Mouse (Mus musculus): ENCODE measurements around the gene Dnajc15.

Dnajc15 gene

GRCm38 (mm10) chr14:77796506-77796905, 78.4 kb downstream of the Dnajc15 start:
- no peak for DNase-seq (ENCODE audit: low read depth)

DNA sequence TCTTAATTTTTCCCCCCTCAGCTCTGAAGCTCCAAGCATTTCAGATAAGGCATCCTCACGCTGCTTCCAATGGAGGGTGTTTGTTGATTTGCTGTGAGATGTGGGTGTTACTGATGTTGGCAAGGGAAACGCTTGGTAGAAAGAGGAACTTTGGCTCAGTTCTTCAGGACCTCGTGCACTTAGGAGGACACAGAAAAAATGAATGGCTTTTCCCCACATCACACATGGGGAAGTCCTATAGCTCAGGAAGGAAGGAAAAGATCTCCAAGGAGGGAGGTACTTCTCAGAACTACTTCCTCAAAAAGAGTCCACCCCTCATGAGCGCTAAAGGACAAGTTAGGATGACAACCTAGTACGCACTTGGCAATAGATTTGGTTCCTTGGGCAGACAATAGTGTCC, 79.7 kb downstream of the Dnajc15 start:
- DNase-seq (ENCODE audit: low read depth), result no peak

DNA sequence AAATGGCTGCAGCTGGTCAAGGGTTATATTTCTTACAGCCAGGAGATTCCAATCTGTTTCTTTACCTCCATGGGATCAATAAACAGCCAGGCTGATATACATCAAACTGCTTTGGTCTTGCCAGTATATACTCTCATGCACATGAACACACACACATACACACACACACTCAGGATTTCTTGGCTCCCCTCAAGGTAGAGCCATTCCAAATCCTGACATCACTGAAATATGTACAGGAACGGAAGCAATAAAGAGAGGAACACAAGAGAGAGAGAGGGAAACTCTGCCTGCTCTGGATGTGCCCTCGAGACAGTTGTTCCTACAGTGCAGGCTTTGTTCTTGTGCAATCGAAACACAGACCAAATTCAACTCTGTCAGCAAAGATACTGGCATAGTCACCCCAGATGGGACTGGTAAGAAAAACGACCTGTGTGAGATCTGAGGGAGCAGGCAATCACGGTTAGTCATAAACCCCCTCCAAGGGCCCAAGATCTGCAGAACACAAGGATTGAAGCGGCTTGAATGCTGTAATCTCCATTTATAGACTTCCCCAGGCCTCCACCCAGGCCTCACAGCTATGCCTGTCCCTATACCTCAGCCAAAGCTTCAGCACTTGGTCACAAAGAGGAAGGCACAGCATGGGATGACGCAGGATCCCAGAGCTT, 80.5 kb downstream of the Dnajc15 start:
- peak; percentile 7 for DNase-seq (ENCODE audit: low read depth)

DNA sequence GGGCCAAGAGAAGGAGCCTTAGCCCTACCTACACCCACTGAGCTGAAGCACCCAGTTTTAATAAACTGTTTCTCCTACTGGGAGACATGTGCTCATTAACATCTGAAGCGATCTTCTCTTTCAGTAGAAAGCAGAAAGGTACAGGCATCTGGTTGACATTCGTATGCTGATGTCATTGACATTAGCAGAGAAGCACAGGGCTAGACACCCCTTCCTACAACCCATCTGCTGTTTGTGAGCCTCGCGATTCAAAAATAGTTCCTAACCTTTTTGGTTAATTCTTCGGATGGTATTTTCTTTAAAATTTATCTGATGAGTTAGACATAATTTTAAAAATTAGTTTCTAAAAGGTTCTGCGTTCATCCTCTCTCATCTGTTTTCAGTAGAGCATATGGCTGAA, 81.9 kb downstream of the Dnajc15 start:
- no peak for DNase-seq (ENCODE audit: low read depth)

GRCm38 (mm10) chr14:77783217-77783616, 91.7 kb downstream of the Dnajc15 start:
- DNase-seq (ENCODE audit: low read depth), result peak; percentile 55

DNA sequence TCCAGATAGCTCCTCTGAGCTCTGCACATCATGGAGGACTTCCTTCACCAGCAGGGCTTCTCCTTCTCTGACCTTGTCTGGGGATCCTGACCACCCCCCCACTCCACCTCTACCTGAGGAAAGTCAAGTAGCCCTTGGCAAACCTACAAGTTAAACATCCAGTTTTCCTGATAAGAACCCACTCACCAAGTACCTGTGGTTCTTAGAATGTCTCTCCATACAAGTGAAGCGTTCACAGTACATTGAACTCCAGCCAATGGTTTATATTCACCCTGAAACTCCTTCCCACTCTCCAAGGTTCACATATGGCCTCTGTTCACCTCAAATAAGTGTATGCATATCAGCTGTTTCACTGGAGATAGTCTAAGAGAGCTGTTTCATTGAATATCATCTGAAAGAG, 97.6 kb downstream of the Dnajc15 start:
- DNase-seq (ENCODE audit: low read depth), result no peak

GRCm38 (mm10) chr14:77776005-77776531, 98.9 kb downstream of the Dnajc15 start:
- no peak for DNase-seq (ENCODE audit: low read depth)

DNA sequence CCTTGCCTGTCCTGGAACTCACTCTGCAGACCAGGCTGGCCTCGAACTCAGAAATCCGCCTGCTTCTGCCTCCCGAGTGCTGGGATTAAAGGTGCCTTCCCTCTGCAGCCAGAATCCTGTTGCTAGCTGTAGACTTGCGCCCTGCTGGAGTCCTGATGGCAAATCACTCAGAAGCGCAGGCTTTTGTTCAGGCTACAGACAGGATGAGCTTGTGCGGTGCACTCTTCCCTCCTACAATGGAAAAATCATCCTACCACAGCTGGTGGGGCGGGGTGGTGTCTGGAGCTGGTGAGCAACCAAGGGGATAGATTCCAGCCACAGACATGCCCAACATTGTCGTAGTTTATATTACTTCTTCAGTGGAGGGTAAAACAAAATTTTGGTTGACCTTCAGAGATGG, 101.6 kb downstream of the Dnajc15 start:
- DNase-seq (ENCODE audit: low read depth), result no peak

- no peak for DNase-seq (ENCODE audit: low read depth)
Measured at GRCm38 (mm10) chr14:77771626-77772025, 103.3 kb downstream of the Dnajc15 start.

Measured in 416B (cell line).